Mouse (Mus musculus): ENCODE data around the gene Gm17490. TPM values are rescaled to one million over a fixed set of nuclear protein-coding genes. Genes with fewer than 3 reads are reported as not detected.
A peak's percentile ranks its signal among the peaks of the same experiment; 100 is the strongest.

Gm17490 gene
- total and polyA plus RNA-seq, 3 experiments = not detected

GRCm38 (mm10) chr2:11602506-11603489 is 23.3 kb downstream of the Gm17490 start:
- H3K9me3 ChIP-seq (replicated peaks) = no peaks in the 10 kb centered on the region
- peak; percentile 95 for ATAC-seq (ENCODE audit: extremely low read depth, insufficient number of reproducible peaks, low FRiP score, poor library complexity, severe bottlenecking)
- TF ChIP-seq GATA2 (IDR thresholded peaks at IDR 0.05; ENCODE audit: borderline replicate concordance, low read depth, low read length) = no peak
- TF ChIP-seq TAL1 (conservative IDR thresholded peaks at IDR 0.05; ENCODE audit: low read depth, low read length) = no peak
- TF ChIP-seq CTCF (IDR thresholded peaks at IDR 0.05; ENCODE audit: low read depth, low read length) = peak; percentile 97
- peaks cover 23% of the 10 kb centered on the region for H3K4me1 ChIP-seq (ENCODE audit: insufficient read depth, low read depth, low read length)
- H3K36me3 ChIP-seq (replicated peaks) = peaks cover 35% of the 10 kb centered on the region
- H3K4me3 ChIP-seq (ENCODE audit: low read depth, low read length) = peak overlapping the region; percentile 96
- H3K27me3 ChIP-seq (ENCODE audit: insufficient read depth, low read length) = peaks cover 6% of the 10 kb centered on the region
- peak; percentile 87 for DNase-seq (ENCODE audit: low spot score)

GRCm38 (mm10) chr2:11601795-11602194 is 24.3 kb downstream of the Gm17490 start:
- H3K9me3 ChIP-seq (replicated peaks) = no peaks in the 10 kb centered on the region
- peak overlapping the region; percentile 96 for H3K4me3 ChIP-seq (ENCODE audit: low read depth, low read length)
- ATAC-seq (ENCODE audit: extremely low read depth, insufficient number of reproducible peaks, low FRiP score, poor library complexity, severe bottlenecking) = no peak
- DNase-seq (ENCODE audit: low spot score) = no peak
- peaks cover 5% of the 10 kb centered on the region for H3K27me3 ChIP-seq (ENCODE audit: insufficient read depth, low read length)
- peaks cover 45% of the 10 kb centered on the region for H3K36me3 ChIP-seq (replicated peaks)
- peaks cover 23% of the 10 kb centered on the region for H3K4me1 ChIP-seq (ENCODE audit: insufficient read depth, low read depth, low read length)
- no peak for TF ChIP-seq CTCF (IDR thresholded peaks at IDR 0.05; ENCODE audit: low read depth, low read length)
- no peak for TF ChIP-seq TAL1 (conservative IDR thresholded peaks at IDR 0.05; ENCODE audit: low read depth, low read length)
- no peak for TF ChIP-seq GATA1 (IDR thresholded peaks at IDR 0.05; ENCODE audit: borderline replicate concordance, low read length)
- TF ChIP-seq GATA2 (IDR thresholded peaks at IDR 0.05; ENCODE audit: borderline replicate concordance, low read depth, low read length) = no peak
- TF ChIP-seq POLR2AphosphoS5 (IDR thresholded peaks at IDR 0.05; ENCODE audit: insufficient replicate concordance, low read depth, low read length) = no peak

DNA sequence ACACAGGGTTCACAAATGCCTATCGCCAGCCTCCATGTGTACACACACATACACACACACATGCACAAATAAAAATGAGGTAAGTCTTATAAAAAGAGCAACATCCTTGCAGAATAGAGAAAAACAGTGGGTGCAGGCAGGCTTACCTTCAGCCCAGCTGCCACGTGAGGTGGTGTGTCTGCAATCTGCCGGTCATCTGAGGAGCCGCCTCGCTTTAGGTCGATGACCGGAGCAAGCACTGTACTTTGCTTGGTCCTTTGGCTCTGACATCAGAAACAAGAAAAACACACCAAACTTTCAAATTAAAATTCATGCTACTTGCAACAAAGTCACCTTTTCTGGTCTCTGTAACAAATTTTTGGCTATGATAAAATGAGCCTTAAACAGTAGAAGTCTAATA is 28.2 kb downstream of the Gm17490 start:
- TF ChIP-seq GATA2 (IDR thresholded peaks at IDR 0.05; ENCODE audit: borderline replicate concordance, low read depth, low read length) (no peak), POLR2AphosphoS5 (IDR thresholded peaks at IDR 0.05; ENCODE audit: insufficient replicate concordance, low read depth, low read length) (no peak), TAL1 (conservative IDR thresholded peaks at IDR 0.05; ENCODE audit: low read depth, low read length) (no peak), GATA1 (IDR thresholded peaks at IDR 0.05; ENCODE audit: borderline replicate concordance, low read length) (no peak), CTCF (IDR thresholded peaks at IDR 0.05; ENCODE audit: low read depth, low read length) (no peak)
- Histone ChIP-seq H3K4me3 (ENCODE audit: low read depth, low read length) (no peak overlapping the region), H3K4me1 (ENCODE audit: insufficient read depth, low read depth, low read length) (peaks cover 18% of the 10 kb centered on the region), H3K36me3 (replicated peaks) (peaks cover 76% of the 10 kb centered on the region), H3K9me3 (replicated peaks) (no peaks in the 10 kb centered on the region), H3K27me3 (ENCODE audit: insufficient read depth, low read length) (no peaks in the 10 kb centered on the region)
- DNase-seq (ENCODE audit: low spot score) (no peak), ATAC-seq (ENCODE audit: extremely low read depth, insufficient number of reproducible peaks, low FRiP score, poor library complexity, severe bottlenecking) (no peak)

- peaks cover 88% of the 10 kb centered on the region for H3K36me3 ChIP-seq (replicated peaks)
- H3K4me1 ChIP-seq (ENCODE audit: insufficient read depth, low read depth, low read length) = peaks cover 16% of the 10 kb centered on the region
- ATAC-seq (ENCODE audit: extremely low read depth, insufficient number of reproducible peaks, low FRiP score, poor library complexity, severe bottlenecking) (no peak), DNase-seq (ENCODE audit: low spot score) (no peak)
- H3K4me3 ChIP-seq (ENCODE audit: low read depth, low read length) = no peak overlapping the region
- no peaks in the 10 kb centered on the region for H3K27me3 ChIP-seq (ENCODE audit: insufficient read depth, low read length)
- no peaks in the 10 kb centered on the region for H3K9me3 ChIP-seq (replicated peaks)
- TF ChIP-seq CTCF (IDR thresholded peaks at IDR 0.05; ENCODE audit: low read depth, low read length) (no peak), TAL1 (conservative IDR thresholded peaks at IDR 0.05; ENCODE audit: low read depth, low read length) (no peak)
Measured at GRCm38 (mm10) chr2:11596690-11597089, 29.4 kb downstream of the Gm17490 start.

DNA sequence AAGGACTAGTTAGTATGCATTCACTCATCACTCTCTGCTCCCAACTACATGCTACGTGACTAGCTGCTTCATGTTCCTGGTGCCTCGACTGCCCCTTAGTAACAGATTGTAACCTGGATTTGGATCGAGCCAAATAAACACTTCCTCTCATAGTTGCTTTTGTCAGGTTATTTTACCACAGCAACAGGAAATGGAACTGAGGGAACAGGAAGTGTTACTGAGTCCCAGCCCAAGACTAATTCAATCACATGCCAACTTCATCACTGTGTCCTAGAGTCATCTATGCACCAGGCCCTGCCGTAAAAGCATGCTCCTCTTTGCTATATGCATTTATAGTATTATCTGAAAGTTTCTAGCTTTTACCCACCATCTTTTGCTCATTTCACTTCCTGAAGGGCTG is 38.1 kb downstream of the Gm17490 start:
- DNase-seq (ENCODE audit: low spot score) (no peak), ATAC-seq (ENCODE audit: extremely low read depth, insufficient number of reproducible peaks, low FRiP score, poor library complexity, severe bottlenecking) (no peak)
- Histone ChIP-seq H3K36me3 (replicated peaks) (peaks cover 98% of the 10 kb centered on the region), H3K4me1 (ENCODE audit: insufficient read depth, low read depth, low read length) (no peaks in the 10 kb centered on the region), H3K27me3 (ENCODE audit: insufficient read depth, low read length) (no peaks in the 10 kb centered on the region), H3K9me3 (replicated peaks) (no peaks in the 10 kb centered on the region), H3K4me3 (ENCODE audit: low read depth, low read length) (no peak overlapping the region)
- TF ChIP-seq GATA2 (IDR thresholded peaks at IDR 0.05; ENCODE audit: borderline replicate concordance, low read depth, low read length) (no peak), POLR2AphosphoS5 (IDR thresholded peaks at IDR 0.05; ENCODE audit: insufficient replicate concordance, low read depth, low read length) (no peak), CTCF (IDR thresholded peaks at IDR 0.05; ENCODE audit: low read depth, low read length) (no peak), TAL1 (conservative IDR thresholded peaks at IDR 0.05; ENCODE audit: low read depth, low read length) (no peak), GATA1 (IDR thresholded peaks at IDR 0.05; ENCODE audit: borderline replicate concordance, low read length) (no peak)

- Histone ChIP-seq H3K4me3 (ENCODE audit: low read depth, low read length) (no peak overlapping the region), H3K4me1 (ENCODE audit: insufficient read depth, low read depth, low read length) (no peaks in the 10 kb centered on the region), H3K27me3 (ENCODE audit: insufficient read depth, low read length) (peaks cover 2% of the 10 kb centered on the region; the same call in 1 of the 2 replicates), H3K36me3 (replicated peaks) (peaks cover 18% of the 10 kb centered on the region), H3K9me3 (replicated peaks) (peaks cover 8% of the 10 kb centered on the region)
- TF ChIP-seq GATA1 (IDR thresholded peaks at IDR 0.05; ENCODE audit: borderline replicate concordance, low read length) = no peak
- no peak for TF ChIP-seq POLR2AphosphoS5 (IDR thresholded peaks at IDR 0.05; ENCODE audit: insufficient replicate concordance, low read depth, low read length)
- no peak for TF ChIP-seq TAL1 (conservative IDR thresholded peaks at IDR 0.05; ENCODE audit: low read depth, low read length)
- no peak for TF ChIP-seq GATA2 (IDR thresholded peaks at IDR 0.05; ENCODE audit: borderline replicate concordance, low read depth, low read length)
- no peak for TF ChIP-seq CTCF (IDR thresholded peaks at IDR 0.05; ENCODE audit: low read depth, low read length)
- ATAC-seq (ENCODE audit: extremely low read depth, insufficient number of reproducible peaks, low FRiP score, poor library complexity, severe bottlenecking) (no peak), DNase-seq (ENCODE audit: low spot score) (no peak)
Measured at GRCm38 (mm10) chr2:11579399-11579798, 46.7 kb downstream of the Gm17490 start.

All from G1E (cell line).